Mouse (Mus musculus) liver, embryonic 14.5 days (tissue): ENCODE measurements at regions not wholly inside any gene's neighbourhood (a gene's known extent, or its start where the extent isn't known, plus 50 kb on each side); places are given as distances from the start of the nearest gene placed in this dataset.

Experiments used
- ATAC-seq: fragments of 200-750 bp; cut with Nextera tagmentation; 2 replicates; pipeline ENCODE4 v1.8.0; 2017; ENCODE audit warnings: moderate number of reproducible peaks, mild to moderate bottlenecking, moderate library complexity; ENCODE audit not compliant: insufficient read depth
- DNase-seq, 3 experiments: peaks; one replicate each; pipeline ENCODE4 v3.0.0-alpha.2; 2012 to 2013; ENCODE audit warnings: low read depth in 3 of 3, low spot score in 3 of 3
- H3K27ac ChIP-seq: fragments of 300-500 bp; sonication (generic); 2 replicates; pipeline ENCODE4 v1.5.1; 2014; ENCODE audit warnings: moderate library complexity, mild to moderate bottlenecking, control low read depth, inconsistent platforms
- H3K27me3 ChIP-seq: fragments of 300-500 bp; sonication (generic); 2 replicates; pipeline ENCODE4 v1.6.1; 2014; ENCODE audit warnings: mild to moderate bottlenecking, low read length, moderate library complexity; ENCODE audit not compliant: control insufficient read depth, insufficient read depth
- H3K36me3 ChIP-seq: fragments of 300-500 bp; sonication (generic); replicated peaks from 2 replicates; pipeline ENCODE4 v1.6.1; 2014; ENCODE audit warnings: low read depth; ENCODE audit not compliant: control insufficient read depth, insufficient read depth
- H3K4me1 ChIP-seq, 2 experiments: fragments of 200-500 bp in 1 of 2; fragments of 300-500 bp in 1 of 2; sonication (generic) in 1 of 2; replicated peaks; 2 replicates each; pipeline ENCODE4 v1.6.1; 2012 to 2014; ENCODE audit warnings: antibody characterized with exemption in 1 of 2, inconsistent platforms in 1 of 2, low read length in 1 of 2; ENCODE audit not compliant: control insufficient read depth in 2 of 2, insufficient read depth in 2 of 2
- H3K4me2 ChIP-seq: fragments of 300-500 bp; sonication (generic); 2 replicates; pipeline ENCODE4 v1.6.1; 2014; ENCODE audit warnings: low read depth, mild to moderate bottlenecking, control low read depth, moderate library complexity
- H3K4me3 ChIP-seq, 2 experiments: fragments of 200-500 bp in 1 of 2; fragments of 300-500 bp in 1 of 2; sonication (generic) in 1 of 2; 2 replicates each; pipeline ENCODE4 v1.5.1; 2012 to 2014; ENCODE audit warnings: low read depth in 2 of 2, low read length in 2 of 2, mild to moderate bottlenecking in 2 of 2, control low read depth in 1 of 2, inconsistent platforms in 1 of 2, moderate library complexity in 1 of 2; ENCODE audit not compliant: insufficient read depth in 1 of 2
- H3K9ac ChIP-seq: fragments of 300-500 bp; sonication (generic); replicated peaks from 2 replicates; pipeline ENCODE4 v1.6.1; 2014; ENCODE audit warnings: mild to moderate bottlenecking, control low read depth, moderate library complexity
- H3K9me3 ChIP-seq: fragments of 300-500 bp; sonication (generic); 2 replicates; pipeline ENCODE4 v1.6.1; 2016; ENCODE audit warnings: low read length, mixed read lengths; ENCODE audit not compliant: control insufficient read depth
- CTCF ChIP-seq: IDR thresholded peaks from 2 replicates; pipeline ENCODE4 v1.5.1; 2016; ENCODE audit warnings: antibody characterized with exemption, low read depth, control low read depth
- EP300 ChIP-seq: IDR thresholded peaks from 2 replicates; pipeline ENCODE4 v1.6.1; 2016; ENCODE audit warnings: antibody characterized with exemption, low read depth
- WGBS: fragments of 180-500 bp; shearing (Covaris S2); extraction: QIAGEN DNeasy Blood & Tissue Kit; methylation state at CpG from one replicate; pipeline ENCODE4 v1.1.7; 2014; ENCODE audit not compliant: insufficient replicate concordance; 5-methylcytosine and 5-hydroxymethylcytosine counted together

- no peak overlapping the region for H3K27ac ChIP-seq
- H3K36me3 ChIP-seq: no peaks in the 10 kb centered on the region
- DNase-seq (no peak), ATAC-seq (no peak)
- no peak overlapping the region for H3K4me2 ChIP-seq
- no peak overlapping the region for H3K9ac ChIP-seq
- H3K27me3 ChIP-seq: no peaks in the 10 kb centered on the region
- no peak overlapping the region for H3K4me3 ChIP-seq
- no peaks in the 10 kb centered on the region for H3K4me1 ChIP-seq
- H3K9me3 ChIP-seq: no peaks in the 10 kb centered on the region
- TF ChIP-seq EP300 (no peak), CTCF (no peak)
- WGBS: 62% methylated on average over 7 of the region's 7 CpGs
Observed at GRCm38 (mm10) chr10:92412737-92413136, 309.5 kb downstream of the Nedd1 start.

- WGBS: 53% methylated on average over 5 of the region's 5 CpGs
- Histone ChIP-seq H3K36me3 (no peaks in the 10 kb centered on the region), H3K4me2 (no peak overlapping the region), H3K9ac (no peak overlapping the region), H3K27me3 (no peaks in the 10 kb centered on the region), H3K27ac (no peak overlapping the region), H3K4me3 (no peak overlapping the region), H3K4me1 (no peaks in the 10 kb centered on the region), H3K9me3 (no peaks in the 10 kb centered on the region)
- ATAC-seq: no peak
- TF ChIP-seq CTCF (no peak), EP300 (no peak)
- no peak for DNase-seq
Observed at GRCm38 (mm10) chr10:92410813-92411325, 311.4 kb downstream of the Nedd1 start.

- Histone ChIP-seq H3K4me1 (no peaks in the 10 kb centered on the region), H3K4me3 (no peak overlapping the region), H3K36me3 (no peaks in the 10 kb centered on the region), H3K9me3 (no peaks in the 10 kb centered on the region; the same call in 1 of the 2 replicates), H3K27ac (no peak overlapping the region), H3K4me2 (no peak overlapping the region), H3K27me3 (no peaks in the 10 kb centered on the region), H3K9ac (no peak overlapping the region)
- no peak for ATAC-seq
- no peak for DNase-seq
- whole genome bisulfite sequencing: 64% methylated on average over 15 of the region's 15 CpGs
- TF ChIP-seq CTCF (no peak), EP300 (no peak)
Observed at GRCm38 (mm10) chr10:92404697-92405293, 317.4 kb downstream of the Nedd1 start.

GRCm38 (mm10) chr10:92400587-92401090 is 321.6 kb downstream of the Nedd1 start:
- ATAC-seq: no peak
- no peaks in the 10 kb centered on the region for H3K4me1 ChIP-seq

GRCm38 (mm10) chr10:92389176-92389732 is 333.0 kb downstream of the Nedd1 start:
- Histone ChIP-seq H3K4me2 (no peak overlapping the region), H3K9ac (no peak overlapping the region), H3K4me3 (no peak overlapping the region), H3K27me3 (no peaks in the 10 kb centered on the region), H3K4me1 (no peaks in the 10 kb centered on the region), H3K9me3 (no peaks in the 10 kb centered on the region), H3K36me3 (no peaks in the 10 kb centered on the region), H3K27ac (no peak overlapping the region)
- 57% methylated on average over 7 of the region's 7 CpGs for WGBS
- no peak for ATAC-seq
- TF ChIP-seq EP300 (no peak), CTCF (no peak)
- DNase-seq: no peak

More at GRCm38 (mm10) chr10:92400587-92401090, 321.6 kb downstream of the Nedd1 start:
- H3K27me3 ChIP-seq: no peaks in the 10 kb centered on the region
- no peaks in the 10 kb centered on the region; the same call in 1 of the 2 replicates for H3K9me3 ChIP-seq
- H3K4me3 ChIP-seq: no peak overlapping the region
- 61% methylated on average over 5 of the region's 5 CpGs for WGBS
- no peaks in the 10 kb centered on the region for H3K36me3 ChIP-seq
- no peak for TF ChIP-seq EP300
- no peak for TF ChIP-seq CTCF
- H3K4me2 ChIP-seq: no peak overlapping the region
- no peak overlapping the region for H3K9ac ChIP-seq
- no peak overlapping the region for H3K27ac ChIP-seq
- DNase-seq: no peak
